Mouse (Mus musculus) intestine, embryonic 14.5 days (tissue): Measurements from ENCODE around the gene Kcnq1. TPM values are rescaled to one million over a fixed set of nuclear protein-coding genes. Genes with fewer than 3 reads are reported as not detected.

ENCODE experiments used
- ATAC-seq: fragments of 200-750 bp; cut with Nextera tagmentation; replicated peaks from 2 replicates; pipeline ENCODE4 v1.8.0; 2017; ENCODE audit warnings: low read depth, moderate number of reproducible peaks, moderate TSS enrichment, moderate library complexity; ENCODE audit not compliant: low FRiP score, low TSS enrichment
- DNase-seq: peaks from one replicate; pipeline ENCODE4 v3.0.0-alpha.2; 2018; ENCODE audit warnings: low spot score
- H3K27ac ChIP-seq: fragments of 300-500 bp; sonication (generic); 2 replicates; pipeline ENCODE4 v1.5.1; 2014; ENCODE audit warnings: low read depth, mild to moderate bottlenecking, control low read depth
- H3K27me3 ChIP-seq: fragments of 300-500 bp; sonication (generic); replicated peaks from 2 replicates; pipeline ENCODE4 v1.6.1; 2014; ENCODE audit warnings: low read length, control low read depth; ENCODE audit not compliant: control insufficient read depth, insufficient read depth
- H3K36me3 ChIP-seq: fragments of 300-500 bp; sonication (generic); 2 replicates; pipeline ENCODE4 v1.6.1; 2014; ENCODE audit warnings: low read length, control low read depth; ENCODE audit not compliant: control insufficient read depth, insufficient read depth
- H3K4me1 ChIP-seq: fragments of 300-500 bp; sonication (generic); replicated peaks from 2 replicates; pipeline ENCODE4 v1.6.1; 2014; ENCODE audit warnings: low read length, control low read depth, mixed read lengths; ENCODE audit not compliant: control insufficient read depth, insufficient read depth
- H3K4me2 ChIP-seq: fragments of 300-500 bp; sonication (generic); 2 replicates; pipeline ENCODE4 v1.6.1; 2014; ENCODE audit warnings: low read length
- H3K4me3 ChIP-seq: fragments of 300-500 bp; sonication (generic); 2 replicates; pipeline ENCODE4 v1.5.1; 2014; ENCODE audit warnings: low read depth, low read length, control low read depth, mixed read lengths
- H3K9ac ChIP-seq: fragments of 300-500 bp; sonication (generic); 2 replicates; pipeline ENCODE4 v1.6.1; 2014; ENCODE audit warnings: mild to moderate bottlenecking, low read length
- H3K9me3 ChIP-seq: fragments of 300-500 bp; sonication (generic); 2 replicates; pipeline ENCODE4 v1.6.1; 2016; ENCODE audit warnings: low read length, control low read depth; ENCODE audit not compliant: control insufficient read depth
- WGBS: fragments of 180-500 bp; shearing (Covaris S2); extraction: QIAGEN DNeasy Blood & Tissue Kit; methylation state at CpG from one replicate; pipeline ENCODE4 v1.1.7; 2014; 5-methylcytosine and 5-hydroxymethylcytosine counted together
- polyA plus RNA-seq: library from polyadenylated mRNA; unstranded; fragments of >200 nt; fragmentation: Nextera tagmentation; extraction: Ambion mirVana; gene quantifications from 2 replicates; pipeline ENCODE4 v1.2.1, GENCODE M21; 2014

The Kcnq1 gene
- polyA plus RNA-seq, 1 experiment from 2014 or later, result 5.3 TPM

DNA sequence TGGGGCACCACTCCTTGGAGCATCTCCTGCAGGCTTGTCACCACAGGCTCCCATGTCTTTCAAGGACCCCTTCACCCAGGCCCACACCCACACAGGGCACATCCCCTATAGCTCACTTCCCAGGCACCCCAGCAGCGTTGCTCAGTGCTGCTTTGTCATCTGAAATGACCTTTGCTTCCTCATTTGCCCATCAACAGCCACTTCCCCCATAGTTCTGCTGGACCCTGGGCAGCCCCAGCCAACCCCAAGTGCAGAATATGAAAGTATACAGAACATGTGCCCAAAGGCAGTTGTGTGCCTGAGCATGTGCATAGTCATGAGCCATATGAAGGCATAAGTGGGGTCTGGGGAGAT, 10.6 kb upstream of the Kcnq1 start:
- WGBS, result 65% methylated on average over 1 of the region's 1 CpGs

DNA sequence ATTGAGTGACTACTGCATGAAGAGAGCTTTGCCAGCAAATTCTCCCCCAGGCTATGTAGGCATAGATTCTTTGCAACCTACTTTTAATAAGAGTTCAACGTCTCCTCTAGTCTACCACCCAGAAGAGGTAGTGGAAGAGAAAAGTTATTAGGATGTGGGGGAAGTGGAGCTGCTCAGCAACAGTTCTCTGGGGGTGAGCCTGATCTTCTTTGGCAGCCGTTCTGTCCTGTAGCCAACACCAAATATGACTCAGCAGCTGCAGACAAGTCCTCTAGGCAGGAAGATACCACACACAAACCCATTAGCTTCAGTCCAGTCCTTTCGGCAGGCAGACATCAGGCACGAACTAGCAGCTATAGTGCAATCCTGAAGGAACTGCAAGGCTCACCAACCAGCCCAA, 5.4 kb upstream of the Kcnq1 start:
- no peaks in the 10 kb centered on the region for H3K4me1 ChIP-seq

More for the DNA sequence above, 10.6 kb upstream of the Kcnq1 start:
- DNase-seq, result no peak
- Histone ChIP-seq H3K27me3 (no peaks in the 10 kb centered on the region), H3K9me3 (no peaks in the 10 kb centered on the region), H3K9ac (no peak overlapping the region), H3K4me1 (no peaks in the 10 kb centered on the region), H3K36me3 (no peaks in the 10 kb centered on the region), H3K27ac (no peak overlapping the region), H3K4me3 (no peak overlapping the region), H3K4me2 (no peak overlapping the region)
- ATAC-seq, result no peak

DNA sequence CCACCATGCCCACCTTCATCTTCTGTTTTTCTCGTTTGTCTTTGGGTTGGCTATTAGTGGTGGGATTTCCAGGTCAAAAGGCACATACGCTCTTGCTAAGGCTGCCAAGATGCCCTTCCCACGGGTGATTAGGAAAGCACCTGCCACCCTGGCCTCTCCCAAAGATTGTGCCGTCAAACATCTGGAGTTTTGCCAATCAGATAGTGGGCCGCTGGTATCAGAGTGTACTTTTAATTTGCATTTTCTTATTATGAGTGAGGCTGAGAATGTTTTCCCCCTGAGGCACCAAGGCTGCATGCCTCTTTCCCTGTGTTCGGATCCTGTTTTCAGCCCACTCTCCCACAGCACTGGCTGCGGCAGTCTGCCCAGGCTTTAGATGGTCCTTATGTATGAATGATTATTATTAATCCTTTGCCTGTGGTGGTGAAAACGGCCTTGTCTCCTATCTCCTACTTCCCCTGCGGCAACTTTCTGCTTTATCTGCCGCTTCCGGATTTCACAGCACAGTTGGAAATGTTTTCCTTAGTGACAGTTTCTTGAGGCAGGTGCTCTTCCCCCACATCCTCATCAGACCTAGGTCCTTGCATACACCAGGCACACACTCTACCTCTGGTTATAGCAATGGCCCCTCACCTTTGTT, 784 bp upstream of the Kcnq1 start:
- Histone ChIP-seq H3K9ac (no peak overlapping the region), H3K4me2 (no peak overlapping the region), H3K27me3 (peaks cover 43% of the 10 kb centered on the region), H3K27ac (no peak overlapping the region), H3K4me3 (no peak overlapping the region), H3K36me3 (no peaks in the 10 kb centered on the region), H3K4me1 (0 out of 2 replicates have a peak, but pooled peaks cover 4% of the 10 kb centered on the region), H3K9me3 (no peaks in the 10 kb centered on the region)
- 66% methylated on average over 11 of the region's 11 CpGs for WGBS
- ATAC-seq (no peak), DNase-seq (no peak)

More for the DNA sequence above, 5.4 kb upstream of the Kcnq1 start:
- Histone ChIP-seq H3K27ac (no peak overlapping the region), H3K4me2 (no peak overlapping the region), H3K36me3 (no peaks in the 10 kb centered on the region), H3K9me3 (no peaks in the 10 kb centered on the region), H3K27me3 (peaks cover 10% of the 10 kb centered on the region), H3K4me3 (no peak overlapping the region), H3K9ac (no peak overlapping the region)
- 72% methylated on average over 4 of the region's 4 CpGs for WGBS
- no peak for ATAC-seq
- DNase-seq, result no peak

DNA sequence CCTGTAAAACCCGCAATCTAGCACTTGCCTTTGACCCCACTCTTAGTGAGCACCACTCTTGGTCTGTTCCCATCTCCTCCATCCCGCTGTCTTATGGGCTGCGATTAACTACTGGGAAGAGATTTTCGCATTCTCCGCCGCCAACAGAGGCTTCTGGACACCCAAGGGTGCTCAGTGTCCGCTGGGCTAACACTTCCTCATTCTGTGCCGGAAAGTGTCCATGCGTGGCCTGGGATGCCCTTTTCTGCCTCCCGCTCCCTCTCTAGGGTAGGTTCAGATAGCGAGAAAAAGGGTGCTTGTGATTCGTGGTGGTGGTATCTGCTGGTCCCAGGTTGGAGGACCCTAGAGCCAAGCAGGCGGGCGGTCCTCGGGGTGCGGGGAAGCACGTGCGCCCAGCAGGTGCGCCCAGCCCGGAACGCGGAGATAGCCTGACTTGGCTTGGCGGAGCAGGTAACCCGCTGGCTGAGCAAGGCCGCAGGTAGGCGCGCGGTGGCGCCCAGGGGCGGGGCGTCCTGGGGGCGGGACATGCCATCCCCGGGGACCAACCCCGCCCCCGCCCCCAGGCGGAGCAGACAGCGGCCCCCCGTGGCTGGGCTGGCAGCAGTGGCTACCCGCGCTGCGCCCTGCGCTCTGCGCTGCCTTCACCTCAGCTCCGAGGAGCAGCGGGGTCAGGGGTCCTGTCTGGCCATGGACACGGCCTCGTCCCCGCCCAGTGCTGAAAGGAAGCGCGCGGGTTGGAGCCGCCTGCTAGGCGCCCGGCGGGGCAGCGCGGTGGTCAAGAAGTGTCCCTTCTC, 707 bp downstream of the Kcnq1 start:
- Histone ChIP-seq H3K4me1 (0 out of 2 replicates have a peak, but pooled peaks cover 4% of the 10 kb centered on the region), H3K4me2 (peak overlapping the region; percentile 68), H3K27me3 (peaks cover 43% of the 10 kb centered on the region), H3K9me3 (no peaks in the 10 kb centered on the region), H3K27ac (no peak overlapping the region), H3K4me3 (peak overlapping the region; percentile 36), H3K9ac (no peak overlapping the region), H3K36me3 (no peaks in the 10 kb centered on the region)
- WGBS, result 6% methylated on average over 57 of the region's 57 CpGs
- ATAC-seq (peak; percentile 82), DNase-seq (peak; percentile 81)

DNA sequence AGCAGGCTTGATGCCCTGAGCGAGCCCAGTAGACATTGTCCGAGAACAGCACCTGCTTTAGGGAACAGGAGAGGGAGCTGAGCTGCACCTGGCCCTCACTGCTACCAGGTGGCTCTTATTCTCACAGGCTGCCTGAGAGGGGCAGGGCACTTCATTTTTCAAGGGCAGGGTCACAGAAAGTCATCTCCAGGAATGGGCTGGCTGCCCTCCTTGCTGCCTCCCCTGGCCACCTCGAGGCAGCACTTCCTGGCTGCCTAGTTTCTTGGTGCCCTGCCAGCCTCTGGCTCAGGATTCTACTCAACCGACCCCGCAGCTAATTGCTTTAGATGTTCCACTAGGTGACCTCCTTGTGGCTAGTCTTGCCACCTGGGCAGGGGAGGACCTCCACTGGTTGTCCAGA, 2.0 kb downstream of the Kcnq1 start:
- Histone ChIP-seq H3K27ac (no peak overlapping the region), H3K4me2 (no peak overlapping the region), H3K4me3 (no peak overlapping the region), H3K27me3 (peaks cover 43% of the 10 kb centered on the region), H3K36me3 (no peaks in the 10 kb centered on the region), H3K4me1 (0 out of 2 replicates have a peak, but pooled peaks cover 4% of the 10 kb centered on the region), H3K9me3 (no peaks in the 10 kb centered on the region), H3K9ac (no peak overlapping the region)
- WGBS, result 43% methylated on average over 5 of the region's 5 CpGs
- ATAC-seq (no peak), DNase-seq (no peak)

DNA sequence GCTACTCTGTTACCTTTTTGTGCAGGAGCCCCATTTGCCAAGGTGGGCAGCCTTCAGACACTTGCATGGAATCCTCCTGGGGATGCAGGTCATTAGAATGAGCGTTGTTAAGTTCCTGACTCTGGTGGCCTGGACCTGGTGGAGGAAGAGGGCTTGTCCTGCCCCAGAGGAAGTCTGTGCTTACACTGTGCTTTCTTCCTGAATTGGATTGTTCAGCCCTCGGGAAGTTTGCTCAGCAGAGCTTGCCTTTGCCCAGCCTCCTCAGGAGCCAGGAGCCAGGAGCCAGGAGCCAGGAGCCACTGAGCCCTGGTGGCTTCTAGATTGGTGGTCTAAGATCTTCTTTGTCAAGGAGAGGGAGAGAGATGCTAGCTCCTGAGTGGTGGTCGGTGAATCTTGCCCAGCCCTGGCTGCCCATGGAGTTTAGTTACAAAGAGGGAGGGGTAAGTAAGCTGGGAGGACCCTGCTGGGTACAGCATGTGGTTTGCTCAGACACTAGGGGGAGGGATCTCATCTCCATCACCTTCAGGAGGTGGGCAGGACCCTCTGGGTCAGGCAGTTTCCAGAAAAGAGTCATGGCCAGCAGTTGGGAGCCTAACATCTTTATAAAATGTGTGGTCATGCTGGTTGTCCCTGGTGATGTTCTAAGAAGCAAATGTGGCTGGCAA, 3.0 kb downstream of the Kcnq1 start:
- Histone ChIP-seq H3K27ac (no peak overlapping the region), H3K4me3 (no peak overlapping the region), H3K9me3 (0 out of 2 replicates have a peak, but pooled peaks cover under 1% of the 10 kb centered on the region), H3K36me3 (no peaks in the 10 kb centered on the region), H3K4me2 (no peak overlapping the region), H3K4me1 (0 out of 2 replicates have a peak, but pooled peaks cover 4% of the 10 kb centered on the region), H3K27me3 (peaks cover 43% of the 10 kb centered on the region), H3K9ac (no peak overlapping the region)
- ATAC-seq, result no peak
- DNase-seq, result no peak
- WGBS, result 16% methylated on average over 3 of the region's 3 CpGs

DNA sequence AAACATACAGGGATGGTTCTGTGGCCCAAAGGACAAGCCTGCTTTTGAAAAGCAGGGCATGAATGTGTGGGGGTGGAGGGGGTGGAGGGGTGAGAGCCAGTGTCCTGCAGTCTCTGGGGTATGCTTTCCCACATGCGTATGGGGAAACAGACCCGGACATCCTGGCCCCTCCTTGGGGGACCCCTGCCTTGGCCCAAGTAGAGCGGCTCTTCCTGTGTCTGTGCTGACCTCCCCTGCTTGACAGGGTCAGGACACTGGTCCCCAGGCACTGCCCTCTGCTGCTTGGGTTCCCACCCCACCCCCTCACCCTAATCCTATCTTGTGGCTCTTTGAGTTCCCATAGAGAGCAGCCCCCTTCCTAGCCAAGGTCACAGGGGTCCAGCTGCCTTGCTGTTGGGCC, 3.5 kb downstream of the Kcnq1 start:
- WGBS, result 67% methylated on average over 3 of the region's 3 CpGs
- H3K9me3 ChIP-seq, result 0 out of 2 replicates have a peak, but pooled peaks cover 3% of the 10 kb centered on the region
- no peak overlapping the region for H3K4me3 ChIP-seq
- no peak for DNase-seq
- peaks cover 43% of the 10 kb centered on the region for H3K27me3 ChIP-seq
- H3K4me1 ChIP-seq, result 0 out of 2 replicates have a peak, but pooled peaks cover 4% of the 10 kb centered on the region
- ATAC-seq, result no peak
- H3K36me3 ChIP-seq, result no peaks in the 10 kb centered on the region
- no peak overlapping the region for H3K9ac ChIP-seq
- no peak overlapping the region for H3K4me2 ChIP-seq
- no peak overlapping the region for H3K27ac ChIP-seq

DNA sequence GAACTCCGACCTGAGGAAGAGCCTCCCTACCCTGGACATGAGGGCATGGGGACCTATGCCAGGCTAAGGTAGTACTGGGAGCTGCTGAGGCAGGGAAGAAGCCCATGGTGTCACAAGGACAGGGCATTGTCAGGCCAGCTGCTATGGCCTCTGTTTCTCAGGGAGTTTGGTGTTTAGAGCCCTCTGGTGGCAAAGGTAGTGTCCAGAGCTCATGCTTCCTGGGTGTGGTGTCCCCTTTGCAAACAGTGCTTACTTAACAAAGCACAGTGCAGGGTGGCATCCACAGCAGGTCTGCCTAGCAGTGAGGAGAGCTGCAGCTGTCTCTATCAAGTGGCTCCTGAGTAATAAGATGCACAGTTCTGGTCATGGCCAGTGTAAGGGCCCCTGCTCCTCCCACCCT, 4.6 kb downstream of the Kcnq1 start:
- H3K27me3 ChIP-seq, result peaks cover 32% of the 10 kb centered on the region
- WGBS, result 68% methylated on average over 1 of the region's 1 CpGs
- H3K9ac ChIP-seq, result no peak overlapping the region
- 0 out of 2 replicates have a peak, but pooled peaks cover 4% of the 10 kb centered on the region for H3K4me1 ChIP-seq
- DNase-seq (no peak), ATAC-seq (no peak)
- no peak overlapping the region for H3K4me2 ChIP-seq
- H3K9me3 ChIP-seq, result 0 out of 2 replicates have a peak, but pooled peaks cover 3% of the 10 kb centered on the region
- no peak overlapping the region for H3K27ac ChIP-seq
- no peaks in the 10 kb centered on the region for H3K36me3 ChIP-seq
- no peak overlapping the region for H3K4me3 ChIP-seq
